Mouse (Mus musculus) small intestine, adult 10 weeks (tissue): Measurements from ENCODE around the gene Fam78b. TPM values are rescaled to one million over a fixed set of nuclear protein-coding genes. Genes with fewer than 3 reads are reported as not detected.

ENCODE experiments used
- polyA plus RNA-seq: library from polyadenylated mRNA; stranded (reverse); fragments of 350-450 nt; fragmentation: Illumina TruSeq; extraction: RNeasy Lipid Tissue Mini Kit (QIAGEN cat#74804); gene quantifications from one replicate; pipeline ENCODE4 v1.2.3, GENCODE M21; 2014; ENCODE audit warnings: low replicate concordance

Gene Fam78b
- polyA plus RNA-seq: 1.2 TPM

GRCm38 (mm10) chr1:167001174-167001843 lies at the start of gene Fam78b:
Gene Fam78b, plus strand, starts transcription at chr1:167001417.

